Mouse (Mus musculus) frontal cortex, adult 2 months (tissue): ENCODE measurements around the gene Lpp. TPM values are rescaled to one million over a fixed set of nuclear protein-coding genes. Genes with fewer than 3 reads are reported as not detected.

ENCODE experiments used
- DNase-seq, 2 experiments: peaks; one replicate each; pipeline ENCODE4 v3.0.0; 2022; ENCODE audit warnings: low spot score in 1 of 2; ENCODE audit errors: extremely low spot score in 1 of 2
- polyA plus RNA-seq: library from polyadenylated mRNA; depleted of rRNA; stranded (reverse); fragments of >200 nt; gene quantifications from 2 replicates; pipeline ENCODE4 v1.2.3, GENCODE M21; 2012

The Lpp gene
- polyA plus RNA-seq, 1 experiment = 3.0 TPM

DNA sequence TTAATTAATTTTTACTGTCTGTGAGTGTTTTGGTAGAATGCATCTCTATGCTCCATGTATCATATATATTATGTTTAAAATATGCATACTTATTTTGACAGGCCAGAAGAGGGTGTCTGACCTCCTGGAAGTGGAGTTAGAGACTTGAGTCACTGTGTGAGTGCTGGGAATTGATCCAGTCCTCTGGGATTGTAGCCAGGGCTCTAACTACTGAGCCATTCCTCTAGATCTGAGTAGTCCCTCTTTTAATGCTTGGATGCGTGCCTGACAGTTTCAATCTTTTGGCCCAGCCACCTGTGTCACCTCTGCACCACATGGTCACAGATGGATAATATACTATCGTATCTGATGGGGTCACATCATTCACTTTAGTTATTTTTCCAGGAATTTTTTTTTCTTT lies 138.4 kb downstream of the Lpp start:
- DNase-seq = no peak

DNA sequence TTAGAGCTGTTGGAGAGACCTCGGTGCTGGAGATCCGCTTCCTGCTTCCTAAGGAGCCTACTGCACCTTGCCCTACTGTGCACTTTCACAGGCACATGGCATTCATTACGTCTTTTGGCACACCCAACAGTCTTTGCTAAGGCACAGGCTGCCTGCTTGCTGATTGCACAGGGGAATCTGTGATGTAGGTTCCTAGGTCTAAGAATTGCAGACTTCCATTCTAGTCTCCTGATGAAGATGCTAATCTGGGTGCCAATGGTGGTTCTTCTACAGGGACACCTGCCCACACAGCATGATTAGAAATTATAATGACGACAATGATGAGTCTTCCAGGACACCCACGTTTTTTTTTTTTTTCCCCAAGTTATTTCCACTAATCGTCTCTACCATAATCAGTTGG lies 141.9 kb downstream of the Lpp start:
- peak; percentile 14 to 48 for DNase-seq

DNA sequence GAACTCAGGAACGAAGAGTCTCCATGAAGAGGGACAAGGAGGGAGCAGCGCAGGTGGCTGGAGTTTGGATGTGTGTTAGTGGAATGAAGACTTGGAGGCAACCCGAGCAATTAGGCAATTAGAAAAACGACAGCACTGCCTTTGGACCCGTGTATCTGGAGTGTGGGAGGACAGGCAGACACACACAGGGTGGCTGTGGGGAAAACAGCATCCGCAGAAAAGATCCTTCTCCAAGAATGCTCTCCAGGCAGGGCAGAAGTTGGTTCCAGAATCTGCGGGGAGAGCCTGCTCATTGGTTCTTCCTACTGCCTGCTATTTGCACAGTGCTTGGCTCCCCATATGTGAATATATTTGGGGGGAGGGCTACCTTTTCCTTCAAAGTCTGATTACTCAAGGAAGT lies 143.0 kb downstream of the Lpp start:
- DNase-seq = peak in 1 of 2 experiments; percentile 28

DNA sequence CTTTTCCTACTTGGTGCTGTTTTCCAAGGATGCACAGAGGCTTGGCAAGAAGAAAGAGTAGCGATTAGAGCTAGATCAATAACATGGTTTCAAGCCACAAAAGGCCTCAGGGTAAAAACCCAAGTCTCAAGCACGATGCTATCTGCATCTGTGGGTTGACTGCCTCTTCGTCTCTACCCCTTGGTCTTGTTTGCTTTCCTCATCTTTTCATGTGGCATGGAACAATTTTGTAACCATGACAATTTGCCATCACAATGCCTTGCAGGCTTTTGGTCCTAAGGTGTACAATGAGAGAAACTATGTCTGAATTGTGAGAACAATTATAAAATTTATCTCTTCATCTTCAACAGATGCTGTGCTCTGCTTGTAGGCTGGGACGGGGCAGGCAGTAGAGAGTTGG lies 145.7 kb downstream of the Lpp start:
- DNase-seq = no peak

GRCm38 (mm10) chr16:24542864-24543263 lies 149.6 kb downstream of the Lpp start:
- peak; percentile 44 to 72 for DNase-seq

- no peak for DNase-seq
Measured at GRCm38 (mm10) chr16:24545366-24545765, 152.1 kb downstream of the Lpp start.

DNA sequence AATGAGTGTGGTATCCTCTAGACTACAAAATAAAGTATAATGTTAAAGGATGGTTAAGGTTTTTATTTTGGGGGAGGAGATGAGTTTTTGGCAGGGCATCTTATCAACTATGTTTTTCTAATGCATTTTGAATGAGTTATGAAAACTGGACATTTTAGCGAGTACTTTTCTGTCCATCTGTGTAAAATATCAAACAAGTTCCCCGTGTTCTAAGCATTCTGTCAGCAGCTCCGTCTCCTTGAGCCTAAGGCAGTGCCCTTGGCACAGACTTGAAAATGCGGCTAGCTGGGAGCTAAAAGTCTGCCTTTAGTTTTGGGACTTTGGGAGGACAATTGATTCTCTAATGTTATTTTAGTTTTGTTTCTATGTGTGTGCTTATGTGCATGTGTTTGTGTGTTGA lies 165.2 kb downstream of the Lpp start:
- no peak for DNase-seq

DNA sequence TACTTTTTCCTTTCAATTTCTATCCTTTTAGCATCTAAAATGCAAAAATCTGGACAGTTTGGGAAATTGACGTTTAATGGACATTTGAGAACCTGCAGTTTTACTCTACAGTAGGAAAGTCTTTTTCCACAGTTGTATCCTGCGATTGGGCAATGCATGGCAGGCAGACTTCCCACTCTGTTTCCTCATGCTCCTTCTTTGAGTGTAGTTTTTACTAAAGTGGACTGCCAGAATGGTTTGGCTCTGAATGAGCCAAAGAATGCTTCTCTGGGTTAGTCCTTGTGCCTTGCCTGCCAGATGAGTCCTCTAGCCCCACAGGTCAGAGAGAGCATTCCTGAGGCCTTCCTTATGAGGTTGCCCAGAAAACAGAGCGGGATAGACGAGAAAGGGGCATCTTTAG lies 166.5 kb downstream of the Lpp start:
- DNase-seq = no peak

DNA sequence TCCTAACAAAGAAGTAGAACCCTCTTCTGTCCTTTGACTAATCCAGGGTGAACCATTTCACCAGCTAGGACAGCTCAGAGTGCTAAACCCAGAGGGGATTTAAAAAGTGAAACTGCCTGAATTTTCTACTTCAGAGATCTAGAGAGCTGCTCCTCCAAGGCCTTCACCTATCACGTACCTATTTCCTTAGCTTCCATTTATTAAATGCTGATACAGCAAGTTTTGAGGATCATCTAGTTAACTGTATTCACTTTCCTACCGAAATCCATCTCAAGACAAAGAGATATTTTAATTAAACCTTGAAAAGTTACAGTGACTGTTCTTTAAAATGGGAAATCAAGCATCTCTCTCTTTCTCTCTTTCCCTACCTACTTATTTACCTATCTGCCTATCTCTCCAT lies 167.7 kb downstream of the Lpp start:
- no peak for DNase-seq

- DNase-seq = no peak
Measured at GRCm38 (mm10) chr16:24561602-24562001, 168.3 kb downstream of the Lpp start.

GRCm38 (mm10) chr16:24565311-24565710 lies 172.0 kb downstream of the Lpp start:
- no peak for DNase-seq

GRCm38 (mm10) chr16:24566277-24566676 lies 173.0 kb downstream of the Lpp start:
- DNase-seq = no peak

DNA sequence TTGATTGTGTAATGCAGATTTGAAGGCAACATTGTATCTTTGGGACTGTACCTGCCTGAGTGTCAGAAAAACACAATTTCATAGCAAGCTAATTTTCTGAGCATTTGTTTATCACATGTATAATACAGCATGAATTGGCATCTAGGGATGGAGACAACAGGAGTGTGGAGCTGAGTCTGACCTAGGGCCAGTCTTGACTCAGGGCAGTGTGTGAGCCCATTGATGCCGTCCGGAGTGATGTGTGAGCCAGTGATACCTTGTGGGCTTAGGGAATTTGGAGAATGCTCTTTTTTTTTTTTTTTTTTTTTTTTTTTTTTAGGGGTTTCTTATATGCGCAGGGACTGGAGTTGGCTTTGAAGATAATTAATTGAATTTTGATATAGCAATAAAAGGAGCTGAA lies 174.3 kb downstream of the Lpp start:
- no peak for DNase-seq

DNA sequence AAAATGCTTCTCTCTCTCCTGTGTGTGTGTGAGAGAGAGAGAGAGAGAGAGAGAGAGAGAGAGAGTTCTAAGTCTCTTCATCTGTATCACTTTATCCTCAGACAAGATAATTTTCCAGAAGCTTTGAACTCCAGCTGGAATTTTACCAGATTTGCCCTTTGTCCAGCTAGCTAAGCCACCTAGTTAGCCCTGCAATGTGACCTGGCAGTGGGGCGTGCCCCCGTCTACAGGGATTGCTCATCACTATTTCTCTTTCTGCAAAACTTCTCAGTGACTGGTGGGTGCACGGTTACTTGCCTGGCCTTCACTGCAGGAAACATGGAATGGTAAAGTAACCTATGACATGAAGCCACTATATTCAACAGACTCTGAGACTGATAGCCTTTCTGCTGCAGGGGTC lies 174.8 kb downstream of the Lpp start:
- DNase-seq = no peak

DNA sequence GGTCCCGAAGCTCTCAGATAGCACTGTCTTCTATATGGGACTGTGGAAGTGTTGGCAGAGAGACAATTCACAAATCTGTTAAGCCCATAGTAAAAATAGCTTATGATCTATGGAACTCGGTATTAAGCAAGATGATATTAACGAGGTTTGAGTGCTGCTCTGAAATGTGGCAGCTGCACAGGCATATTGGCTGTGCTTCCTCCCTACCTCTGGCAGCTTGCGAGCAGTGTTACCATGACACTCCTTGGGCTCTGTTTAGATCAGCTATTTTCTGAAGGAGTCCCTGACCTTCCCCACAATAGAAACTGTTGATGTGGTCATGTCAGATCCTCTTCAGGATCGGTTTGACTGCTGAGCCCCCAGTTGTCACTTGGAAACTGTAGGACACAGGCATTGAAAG lies 176.4 kb downstream of the Lpp start:
- no peak for DNase-seq

DNA sequence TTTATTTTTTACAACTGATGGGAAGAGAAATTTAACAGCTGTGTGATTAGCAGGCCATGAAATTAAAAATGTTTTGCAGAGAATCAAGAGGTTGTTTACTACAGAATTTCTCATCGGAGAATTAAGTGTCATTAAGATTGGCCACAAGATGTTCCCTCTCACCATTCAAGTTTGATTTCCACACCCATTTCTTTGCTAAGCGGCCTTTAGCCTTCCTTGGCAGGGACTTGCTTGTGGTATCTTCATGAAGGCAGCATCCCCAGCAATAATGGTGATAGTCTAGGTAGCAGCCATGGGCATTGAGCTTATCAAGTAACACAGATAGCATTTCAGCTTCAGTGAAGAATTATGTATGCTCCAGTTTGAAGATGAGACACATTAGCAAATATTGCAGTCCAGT lies 183.7 kb downstream of the Lpp start:
- DNase-seq = no peak

GRCm38 (mm10) chr16:24577798-24578197 lies 184.5 kb downstream of the Lpp start:
- DNase-seq = no peak

- DNase-seq = no peak
Measured at GRCm38 (mm10) chr16:24582847-24583246, 189.5 kb downstream of the Lpp start.

GRCm38 (mm10) chr16:24593535-24593934 lies 200.2 kb downstream of the Lpp start:
- no peak for DNase-seq

DNA sequence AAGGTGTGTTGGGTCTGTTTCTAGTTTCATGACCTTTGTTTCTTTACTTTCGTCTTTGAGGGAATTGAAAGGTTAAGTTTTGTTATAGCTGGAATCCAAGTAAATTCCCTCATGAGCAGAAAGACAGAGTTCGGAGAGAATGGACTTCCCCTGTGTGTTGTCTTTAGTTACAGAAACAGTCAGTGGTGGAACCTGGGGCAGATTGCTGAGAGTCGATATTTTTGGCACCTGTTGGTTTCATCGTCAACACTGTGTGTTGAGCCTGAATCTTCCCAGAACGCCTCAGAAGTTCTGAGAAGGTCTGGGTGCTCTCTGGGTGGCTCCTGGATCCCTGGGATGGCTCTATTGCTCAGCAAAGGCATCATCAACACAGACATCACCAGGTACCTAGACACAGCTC lies 201.2 kb downstream of the Lpp start:
- no peak for DNase-seq

DNA sequence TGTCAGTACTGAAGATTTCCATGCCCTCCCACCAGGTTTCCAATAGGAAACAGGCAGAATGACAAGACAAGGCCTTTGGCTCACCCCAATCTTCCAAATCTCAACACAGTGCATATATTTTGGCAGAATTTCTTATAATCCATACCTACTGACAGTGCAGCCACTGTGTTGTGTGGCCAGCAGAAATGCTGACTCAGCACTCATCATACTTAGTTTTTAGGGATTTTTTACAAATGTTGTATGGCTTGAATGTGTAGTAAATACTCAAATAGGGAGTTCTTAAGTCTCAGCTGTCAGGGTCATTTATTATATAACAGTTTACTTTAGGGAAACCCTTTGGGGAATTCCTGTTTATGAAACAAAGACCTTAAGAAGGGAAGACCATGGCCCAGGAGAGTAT lies 202.2 kb downstream of the Lpp start:
- DNase-seq = no peak

DNA sequence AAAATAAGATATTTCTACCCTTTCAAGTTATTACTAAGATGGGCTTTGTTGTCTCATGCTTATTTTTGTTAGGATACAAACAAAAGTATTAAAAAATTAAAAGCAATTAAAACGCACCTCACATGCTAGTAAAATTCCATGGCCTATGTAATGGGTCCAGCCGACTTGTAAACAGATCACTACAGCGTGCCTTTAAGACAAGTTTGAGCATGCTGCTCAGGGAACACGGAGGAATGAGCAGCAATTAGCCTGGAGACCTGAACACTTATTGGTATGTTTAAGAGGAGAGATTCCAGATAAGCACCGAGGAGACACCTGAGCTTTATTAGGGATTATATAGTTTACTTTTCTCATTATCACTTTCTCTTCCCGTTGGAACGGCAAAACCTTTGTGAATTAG lies 205.3 kb downstream of the Lpp start:
- DNase-seq = no peak

- DNase-seq = no peak
Measured at GRCm38 (mm10) chr16:24599766-24600165, 206.5 kb downstream of the Lpp start.
